Mouse (Mus musculus): Measurements from ENCODE around the gene Sspo.

DNA sequence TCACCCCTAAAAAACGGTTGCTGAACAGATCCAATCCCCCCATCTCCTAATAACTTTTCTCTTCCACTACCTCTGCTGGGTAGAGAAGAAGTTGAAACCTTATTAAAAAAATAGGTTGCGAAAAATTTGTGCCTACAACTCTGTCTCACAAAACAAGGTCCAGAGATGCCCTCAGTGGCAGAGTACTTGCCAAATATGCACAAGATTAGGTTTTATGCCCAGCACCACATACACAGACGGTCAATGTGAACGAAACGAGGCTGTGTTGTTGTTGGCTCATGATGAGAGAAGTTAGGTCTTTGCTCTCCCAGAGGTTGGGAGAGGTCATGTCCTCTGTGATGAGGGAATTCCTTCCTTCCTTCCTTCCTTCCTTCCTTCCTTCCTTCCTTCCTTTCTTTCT is 97.2 kb downstream of the Sspo start:
- TF ChIP-seq POLR2A (IDR thresholded peaks at IDR 0.05; ENCODE audit: insufficient read length, low read depth) (no peak), CEBPB (IDR thresholded peaks at IDR 0.05; ENCODE audit: insufficient read depth, poor library complexity, severe bottlenecking) (no peak), MAX (IDR thresholded peaks at IDR 0.05; ENCODE audit: low read depth) (no peak), USF1 (IDR thresholded peaks at IDR 0.05; ENCODE audit: low read depth) (no peak), TCF12 (IDR thresholded peaks at IDR 0.05; ENCODE audit: insufficient read depth, poor library complexity, severe bottlenecking) (no peak), MYOG (IDR thresholded peaks at IDR 0.05; ENCODE audit: control insufficient read depth in 1 of 3, insufficient read depth in 1 of 3, insufficient read length in 2 of 3, low read depth in 2 of 3) (no peak), E2F4 (IDR thresholded peaks at IDR 0.05; ENCODE audit: insufficient read depth) (no peak), POLR2AphosphoS2 (IDR thresholded peaks at IDR 0.05; ENCODE audit: insufficient read length, low read depth) (no peak), TCF3 (IDR thresholded peaks at IDR 0.05; ENCODE audit: insufficient read length, low read depth) (no peak), REST (IDR thresholded peaks at IDR 0.05; ENCODE audit: insufficient read depth, insufficient read length) (no peak), MYOD1 (IDR thresholded peaks at IDR 0.05; ENCODE audit: control insufficient read depth in 1 of 3, insufficient read length in 2 of 3, low read depth in 2 of 3) (no peak), SRF (IDR thresholded peaks at IDR 0.05; ENCODE audit: control insufficient read depth, insufficient read length, low read depth) (no peak)
